In genomic region chr3:101540568-101540967, GRCm38 (mm10) we compare ENCODE assay signal across 15 mouse cellular contexts.
"Had no signal": no experiment of that assay in that cellular context is flagged by ENCODE, and none has a peak within 500 bp of the region (broad histone marks: within the 10 kb centered on the region; RNA-seq: fewer than 3 reads in every experiment).

No protein-coding gene starts in this region.

- H3K36me3 ChIP-seq: neural tube, embryonic 13.5 days; neural tube, embryonic 15.5 days; stomach, embryonic 15.5 days had no signal

- H3K27me3 ChIP-seq: neural tube, embryonic 13.5 days; neural tube, embryonic 15.5 days; stomach, embryonic 15.5 days had no signal

- H3K9me3 ChIP-seq: neural tube, embryonic 13.5 days; neural tube, embryonic 15.5 days; stomach, embryonic 15.5 days had no signal

- H3K4me2 ChIP-seq: neural tube, embryonic 13.5 days; neural tube, embryonic 15.5 days; stomach, embryonic 15.5 days had no signal

- H3K27ac ChIP-seq: neural tube, embryonic 13.5 days; neural tube, embryonic 15.5 days; stomach, embryonic 15.5 days; stomach, postnatal 0 days had no signal

- H3K4me1 ChIP-seq: neural tube, embryonic 15.5 days; stomach, embryonic 15.5 days had no signal

- H3K4me3 ChIP-seq: neural tube, embryonic 13.5 days; neural tube, embryonic 15.5 days; stomach, embryonic 15.5 days had no signal

- DNase-seq: retina, postnatal 1 day; right cerebral cortex, adult 18-20 months; right cerebral cortex, postnatal 14 days; right cerebral cortex, postnatal 25 days; right cerebral cortex, postnatal 4 days; spleen, adult 18-20 months; thymus, adult 18-20 months; thymus, adult 2 months; thymus, postnatal 14 days; thymus, postnatal 36 days; thymus, postnatal 4 days had no signal

- H3K9ac ChIP-seq: neural tube, embryonic 13.5 days; neural tube, embryonic 15.5 days; stomach, embryonic 15.5 days had no signal
